Mouse (Mus musculus) embryo, embryonic 11.5 days (tissue): ENCODE results near the gene Zdhhc21.
A peak's percentile ranks its signal among the peaks of the same experiment; 100 is the strongest.

Experiments used
- DNase-seq: peaks from one replicate; pipeline ENCODE4 v3.0.0-alpha.2; 2012; ENCODE audit warnings: low read depth, low spot score

Gene Zdhhc21

DNA sequence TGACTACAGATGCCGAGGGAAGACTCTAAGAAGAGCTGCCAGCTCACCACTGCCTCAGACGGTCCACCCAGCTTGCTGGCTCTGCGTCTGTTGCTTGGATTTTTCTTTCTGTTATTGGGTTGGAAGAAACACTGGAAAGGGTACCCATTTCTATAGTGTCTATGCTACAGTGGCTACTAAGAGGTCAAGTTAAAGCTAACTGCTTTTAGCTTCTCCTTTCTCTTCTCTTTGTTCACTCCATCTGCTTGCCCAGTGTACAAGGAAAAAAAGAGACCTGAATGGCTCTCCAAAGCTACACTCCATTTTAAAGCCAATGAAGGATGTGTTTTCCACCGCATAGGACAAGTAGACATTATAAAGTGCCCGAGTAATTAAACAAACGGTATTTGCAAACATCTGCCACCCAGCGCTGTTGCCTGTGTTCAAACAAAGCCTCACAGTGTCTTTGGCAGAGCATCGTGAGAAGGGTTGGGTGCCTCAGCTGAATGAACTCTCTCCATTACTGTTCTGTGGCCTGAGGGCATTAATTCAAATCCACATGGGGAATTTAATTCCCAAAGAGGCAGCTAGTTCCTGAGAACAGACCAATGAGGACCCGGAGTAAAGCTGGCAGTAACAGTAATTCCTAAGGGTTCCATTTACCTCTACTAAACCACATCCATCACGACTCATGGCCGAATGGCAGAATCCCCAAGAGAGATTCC is 94.1 kb downstream of the Zdhhc21 start:
- no peak for DNase-seq

DNA sequence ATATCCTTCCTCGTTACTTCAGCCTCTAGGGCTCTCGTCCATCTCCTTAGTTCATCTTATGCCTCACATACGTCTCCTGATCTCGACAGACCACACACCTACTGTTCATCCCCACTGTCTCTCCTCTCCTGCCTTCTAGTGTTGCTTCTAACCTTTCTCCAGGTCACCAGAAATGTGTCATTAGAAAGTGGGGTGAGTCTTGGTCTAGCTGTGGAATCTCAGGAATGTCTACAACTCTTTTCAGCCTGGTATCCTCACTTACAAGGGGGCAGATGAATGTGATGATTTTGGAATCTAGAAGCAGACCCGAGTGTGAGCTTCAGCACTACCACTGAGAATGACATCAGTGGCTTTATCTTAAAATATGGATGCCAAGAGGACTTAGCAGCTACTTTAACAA is 96.2 kb downstream of the Zdhhc21 start:
- DNase-seq, result no peak

GRCm38 (mm10) chr4:82762430-82763119 is 97.2 kb downstream of the Zdhhc21 start:
- DNase-seq, result peak; percentile 23

DNA sequence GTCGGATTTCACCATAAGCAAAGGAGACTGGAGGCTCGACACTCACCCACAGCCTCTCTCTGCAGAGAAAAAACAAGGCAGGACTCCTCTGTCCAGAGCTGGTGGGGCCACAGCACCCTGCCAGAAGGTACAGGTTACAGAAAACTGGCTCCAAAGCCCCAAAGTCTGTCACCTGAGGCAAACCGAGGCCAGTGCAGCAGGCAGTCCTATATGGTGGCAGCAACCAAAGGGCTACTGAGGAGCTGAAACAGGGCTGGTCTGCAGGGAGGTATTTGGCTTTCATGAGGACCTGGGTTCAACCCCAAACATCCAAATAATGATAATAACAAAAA is 103.5 kb downstream of the Zdhhc21 start:
- DNase-seq, result no peak

- peak; percentile 36 for DNase-seq
Observed at GRCm38 (mm10) chr4:82755616-82756294, 104.0 kb downstream of the Zdhhc21 start.
